Comparison of ENCODE assay signal across 8 mouse cellular contexts in the genomic region with DNA sequence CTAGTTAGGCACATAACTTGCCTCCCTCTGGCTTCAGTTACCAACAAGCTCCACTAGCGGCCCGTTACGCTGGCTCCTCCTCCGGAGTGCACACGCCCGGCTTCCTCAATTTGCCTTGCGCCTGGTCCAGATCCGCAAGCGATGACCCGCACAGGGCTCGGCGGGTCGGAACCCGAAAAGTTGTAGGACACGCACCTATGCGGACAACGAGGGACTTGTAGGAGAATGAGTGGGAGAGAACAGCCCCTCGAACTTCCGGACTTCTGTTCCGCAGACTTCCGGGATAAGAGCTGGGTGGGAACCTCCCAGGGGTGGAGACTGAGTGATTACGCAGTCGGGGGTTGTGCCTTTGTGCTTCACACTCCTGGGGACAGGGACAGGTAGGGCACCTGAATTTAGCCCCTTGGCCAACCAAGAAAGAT. TPM values are rescaled to one million over a fixed set of nuclear protein-coding genes. Genes with fewer than 3 reads are reported as not detected.
DNase-seq lines count a peak whose midpoint lies in the region; ATAC-seq and TF ChIP-seq lines count a peak whose summit lies in the region.

TSS of gene Cybc1 (minus strand) at position 305 of the 422 bp plus-strand sequence.

- H3K27me3 ChIP-seq in Patski = no peaks in the 10 kb centered on the region
- H3K27me3 ChIP-seq in hindbrain, embryonic 11.5 days (ENCODE audit: control insufficient read depth, insufficient read depth, low read length) = no peaks in the 10 kb centered on the region

- WGBS in hindbrain, embryonic 11.5 days = under 1% methylated on average over 23 of the region's 23 CpGs

- 0 out of 2 replicates have a peak within 1 kb of the TSS, but pooled peaks have one; percentile 21 for H3K27ac ChIP-seq in hindbrain, embryonic 11.5 days (ENCODE audit: low read depth, low read length)

- H3K36me3 ChIP-seq in hindbrain, embryonic 11.5 days (ENCODE audit: control insufficient read depth, insufficient read depth, low read length) = peaks cover 3% of the 10 kb centered on the region; the same call in 1 of the 2 replicates

- peak; percentile 82 for ATAC-seq in Patski
- peak; percentile 88 for ATAC-seq in hindbrain, embryonic 11.5 days (ENCODE audit: low FRiP score)

- H3K9ac ChIP-seq in hindbrain, embryonic 11.5 days (ENCODE audit: low read depth, low read length) = peak within 1 kb of the TSS; percentile 73

- 0 out of 2 replicates have a peak, but pooled peaks cover 2% of the 10 kb centered on the region for H3K4me1 ChIP-seq in hindbrain, embryonic 11.5 days (replicated peaks; ENCODE audit: control insufficient read depth, insufficient read depth, low read length)

- no peak for TF ChIP-seq CTCF in Patski (IDR thresholded peaks at IDR 0.05)

- no peaks in the 10 kb centered on the region for H3K9me3 ChIP-seq in hindbrain, embryonic 11.5 days (ENCODE audit: control insufficient read depth, low read length)

- peak within 1 kb of the TSS; percentile 66 for H3K4me3 ChIP-seq in hindbrain, embryonic 11.5 days (ENCODE audit: low read depth, low read length)

- CTCF ChIA-PET in Patski (lab: Charles Lee) = no interaction called here

- POLR2A ChIA-PET in Patski (lab: Charles Lee) = interaction anchor here (0.6 to 1.3 kb wide), 2 partner anchors 9 to 122 kb away, joined by 3 to 8 read pairs; partner anchors contain the start of gene Narf

- DNase-seq in Patski (ENCODE audit: low read depth, low spot score) = no peak
- DNase-seq in cerebellum, adult 9-11 months = peak; percentile 80
- DNase-seq in frontal cortex, postnatal 10 days (ENCODE audit: low spot score in 2 of 2) = peak; percentile 50 to 58
- peak; percentile 78 for DNase-seq in hindbrain, embryonic 11.5 days (ENCODE audit: low spot score)
- peak; percentile 58 to 65 for DNase-seq in layer of hippocampus, postnatal 10 days (ENCODE audit: low spot score in 2 of 2)
- DNase-seq in lung, postnatal 10 days = peak; percentile 90
- peak; percentile 45 for DNase-seq in ovary, postnatal 14 days (ENCODE audit: low spot score)
- peak; percentile 87 for DNase-seq in thymus, postnatal 14 days

- H3K4me2 ChIP-seq in hindbrain, embryonic 11.5 days (replicated peaks; ENCODE audit: low read depth, low read length) = peak within 1 kb of the TSS; percentile 80

- in situ Hi-C loops in Patski (cut with MboI; ENCODE audit: low pct_unique_long_range_greater_than_20kb) = no loop called here

RNA-seq across cellular contexts. Expression of gene Cybc1, which starts in this region (rescaled TPM):
- polyA plus RNA-seq in Patski (2021) = 33.3 TPM
- 42.6 and 43.9 TPM in 2 replicates for polyA plus RNA-seq in hindbrain, embryonic 11.5 days (2014; fragmentation: Nextera tagmentation; extraction: Ambion mirVana)
- total RNA-seq in layer of hippocampus, postnatal 10 days (2021) = 10 to 100 TPM; 30.6 to 31.7 TPM
